Mouse (Mus musculus): ENCODE measurements around the gene Flywch1. TPM values are rescaled to one million over a fixed set of nuclear protein-coding genes. Genes with fewer than 3 reads are reported as not detected.

Gene Flywch1
- total and polyA plus RNA-seq, 3 experiments: 18.8 to 28.3 (median 23.4) TPM

DNA sequence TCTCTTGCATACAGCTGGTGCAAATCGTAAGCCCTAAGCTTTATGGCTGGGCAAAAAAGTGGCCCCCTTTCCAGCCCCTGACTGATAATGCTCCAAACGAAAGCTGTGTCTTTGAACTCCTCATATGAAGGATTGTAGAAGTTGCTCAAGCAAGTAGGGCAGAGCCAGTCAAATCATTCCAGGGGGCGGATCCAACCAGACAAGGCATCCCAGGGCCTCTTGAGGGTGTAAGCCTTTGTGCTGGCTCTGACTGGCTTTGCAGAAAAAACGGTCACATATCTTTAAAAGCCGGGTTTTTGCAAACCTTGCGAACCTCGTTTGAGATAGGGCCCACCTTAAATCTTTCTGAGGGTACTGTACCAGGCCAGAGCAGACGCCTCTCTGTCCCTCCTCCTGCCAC is 27.3 kb downstream of the Flywch1 start:
- H3K4me2 ChIP-seq (ENCODE audit: insufficient read depth, low read depth, poor library complexity, severe bottlenecking): no peak overlapping the region
- H3K79me2 ChIP-seq (replicated peaks; ENCODE audit: control insufficient read depth, extremely low read depth, insufficient read depth, poor library complexity, severe bottlenecking): no peaks in the 10 kb centered on the region
- in situ Hi-C loops (cut with MboI; ENCODE audit: low pct_ligation_motif_present, low pct_unique_long_range_greater_than_20kb, low sequenced_read_pairs) (no loop called here), dilution Hi-C loops (cut with MboI; ENCODE audit: extremely low pct_ligation_motif_present, extremely low pct_unique_long_range_greater_than_20kb, low sequenced_read_pairs) (no loop called here)
- H3K27me3 ChIP-seq (replicated peaks): peaks cover 67% of the 10 kb centered on the region
- H3K36me3 ChIP-seq (replicated peaks in 1 of 2; ENCODE audit: control insufficient read depth in 1 of 2, insufficient read depth in 1 of 2, low read length in 1 of 2): no peaks in the 10 kb centered on the region
- DNase-seq (ENCODE audit: extremely low read depth): no peak
- no peak for TF ChIP-seq ZNF384 (IDR thresholded peaks at IDR 0.05; ENCODE audit: low read depth, low read length)
- no peak for TF ChIP-seq JUND (conservative IDR thresholded peaks at IDR 0.05; ENCODE audit: low read depth, low read length)
- TF ChIP-seq CTCF (conservative IDR thresholded peaks at IDR 0.05 in 1 of 2, IDR thresholded peaks at IDR 0.05 in 1 of 2; ENCODE audit: low read depth in 2 of 2, low read length in 2 of 2): no peak
- no peak for TF ChIP-seq MAFK (IDR thresholded peaks at IDR 0.05; ENCODE audit: insufficient replicate concordance, low read length)
- TF ChIP-seq RCOR1 (conservative IDR thresholded peaks at IDR 0.05; ENCODE audit: low read depth, low read length): no peak
- TF ChIP-seq ETS1 (conservative IDR thresholded peaks at IDR 0.05; ENCODE audit: low read depth, low read length): no peak
- TF ChIP-seq UBTF (IDR thresholded peaks at IDR 0.05; ENCODE audit: low read depth, low read length): no peak
- no peak for TF ChIP-seq RAD21 (IDR thresholded peaks at IDR 0.05; ENCODE audit: low read depth, low read length)
- no peak for TF ChIP-seq MYC (IDR thresholded peaks at IDR 0.05; ENCODE audit: low read depth, low read length)
- no peak for TF ChIP-seq CHD1 (IDR thresholded peaks at IDR 0.05; ENCODE audit: low read depth, low read length)
- no peak for TF ChIP-seq MAX (IDR thresholded peaks at IDR 0.05; ENCODE audit: low read length)
- TF ChIP-seq MAZ (IDR thresholded peaks at IDR 0.05; ENCODE audit: low read depth, low read length): no peak
- TF ChIP-seq TBP (conservative IDR thresholded peaks at IDR 0.05; ENCODE audit: low read depth, low read length): no peak
- no peak for TF ChIP-seq PAX5 (IDR thresholded peaks at IDR 0.05; ENCODE audit: low read length)
- no peak for TF ChIP-seq POLR2A (IDR thresholded peaks at IDR 0.05; ENCODE audit: low read depth, low read length)
- TF ChIP-seq MEF2A (IDR thresholded peaks at IDR 0.05; ENCODE audit: borderline replicate concordance, low read depth, low read length): no peak
- H3K4me3 ChIP-seq (replicated peaks in 1 of 3; ENCODE audit: low read depth in 2 of 3, low read length in 2 of 3, poor library complexity in 1 of 3): no peak overlapping the region
- H3K9ac ChIP-seq (ENCODE audit: insufficient read depth, low read depth): no peak overlapping the region
- H3K4me1 ChIP-seq (ENCODE audit: control insufficient read depth in 1 of 2, insufficient read depth in 2 of 2): peaks cover 32 to 57% of the 10 kb centered on the region in 2 experiments
- no peaks in the 10 kb centered on the region for H3K9me3 ChIP-seq (replicated peaks; ENCODE audit: low read length)
- no peak overlapping the region for H3K27ac ChIP-seq (ENCODE audit: insufficient read depth, low read depth)

DNA sequence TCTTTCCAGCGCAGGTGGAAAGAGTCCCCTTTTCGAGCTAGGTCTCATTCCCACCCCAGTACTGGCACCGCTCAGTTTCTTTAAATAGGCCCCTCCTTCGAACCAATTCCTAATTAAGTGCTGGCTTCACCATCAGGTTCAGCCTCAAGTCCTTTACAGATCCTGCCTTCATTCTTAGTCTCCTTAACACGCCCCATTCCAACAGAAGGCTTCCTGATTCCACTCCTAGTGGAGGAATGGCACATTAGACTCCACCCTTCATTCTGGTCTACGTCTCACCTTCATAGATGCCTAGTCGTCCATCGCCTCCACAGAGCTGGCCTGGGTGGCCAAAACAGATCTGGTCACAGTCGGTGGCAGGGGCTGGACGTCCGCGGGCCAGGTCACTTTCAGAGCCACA is 28.5 kb downstream of the Flywch1 start:
- in situ Hi-C loops (cut with MboI; ENCODE audit: low pct_ligation_motif_present, low pct_unique_long_range_greater_than_20kb, low sequenced_read_pairs) (no loop called here), dilution Hi-C loops (cut with MboI; ENCODE audit: extremely low pct_ligation_motif_present, extremely low pct_unique_long_range_greater_than_20kb, low sequenced_read_pairs) (no loop called here)
- no peak for DNase-seq (ENCODE audit: extremely low read depth)
- H3K4me3 ChIP-seq (replicated peaks in 1 of 3; ENCODE audit: low read depth in 2 of 3, low read length in 2 of 3, poor library complexity in 1 of 3): no peak overlapping the region
- H3K9ac ChIP-seq (ENCODE audit: insufficient read depth, low read depth): no peak overlapping the region
- no peaks in the 10 kb centered on the region for H3K9me3 ChIP-seq (replicated peaks; ENCODE audit: low read length)
- no peak overlapping the region for H3K27ac ChIP-seq (ENCODE audit: insufficient read depth, low read depth)
- no peak for TF ChIP-seq RCOR1 (conservative IDR thresholded peaks at IDR 0.05; ENCODE audit: low read depth, low read length)
- no peak for TF ChIP-seq HCFC1 (IDR thresholded peaks at IDR 0.05; ENCODE audit: low read depth, low read length)
- no peak for TF ChIP-seq GABPA (IDR thresholded peaks at IDR 0.05; ENCODE audit: insufficient replicate concordance, low read depth, low read length)
- no peak for TF ChIP-seq TBP (conservative IDR thresholded peaks at IDR 0.05; ENCODE audit: low read depth, low read length)
- TF ChIP-seq ZMIZ1 (IDR thresholded peaks at IDR 0.05; ENCODE audit: low read depth, low read length): no peak
- TF ChIP-seq E2F4 (IDR thresholded peaks at IDR 0.05; ENCODE audit: insufficient replicate concordance, low read depth, low read length): no peak
- no peak for TF ChIP-seq ELF1 (IDR thresholded peaks at IDR 0.05; ENCODE audit: low read depth, low read length)
- no peak for TF ChIP-seq SIN3A (IDR thresholded peaks at IDR 0.05; ENCODE audit: low read length)
- no peak for TF ChIP-seq CHD1 (IDR thresholded peaks at IDR 0.05; ENCODE audit: low read depth, low read length)
- no peak for TF ChIP-seq BHLHE40 (IDR thresholded peaks at IDR 0.05; ENCODE audit: low read depth, low read length)
- TF ChIP-seq ZC3H11A (IDR thresholded peaks at IDR 0.05; ENCODE audit: low read depth, low read length): no peak
- no peak for TF ChIP-seq MEF2A (IDR thresholded peaks at IDR 0.05; ENCODE audit: borderline replicate concordance, low read depth, low read length)
- no peak for TF ChIP-seq JUN (IDR thresholded peaks at IDR 0.05; ENCODE audit: insufficient read depth, low read depth, low read length)
- no peak for TF ChIP-seq USF2 (conservative IDR thresholded peaks at IDR 0.05; ENCODE audit: low read depth, low read length)
- TF ChIP-seq SMC3 (IDR thresholded peaks at IDR 0.05; ENCODE audit: low read depth, low read length): no peak
- H3K79me2 ChIP-seq (replicated peaks; ENCODE audit: control insufficient read depth, extremely low read depth, insufficient read depth, poor library complexity, severe bottlenecking): no peaks in the 10 kb centered on the region
- peaks cover 29 to 47% of the 10 kb centered on the region in 2 experiments for H3K4me1 ChIP-seq (ENCODE audit: control insufficient read depth in 1 of 2, insufficient read depth in 2 of 2)
- H3K27me3 ChIP-seq (replicated peaks): peaks cover 73% of the 10 kb centered on the region
- no peak overlapping the region for H3K4me2 ChIP-seq (ENCODE audit: insufficient read depth, low read depth, poor library complexity, severe bottlenecking)
- H3K36me3 ChIP-seq (replicated peaks in 1 of 2; ENCODE audit: control insufficient read depth in 1 of 2, insufficient read depth in 1 of 2, low read length in 1 of 2): no peaks in the 10 kb centered on the region
